Mouse (Mus musculus) heart, embryonic 13.5 days (tissue): Measurements from ENCODE around the gene Arhgef17. TPM values are rescaled to one million over a fixed set of nuclear protein-coding genes. Genes with fewer than 3 reads are reported as not detected.

Experiments used
- ATAC-seq: fragments of 200-750 bp; cut with Nextera tagmentation; 2 replicates; pipeline ENCODE4 v1.8.0; 2017; ENCODE audit warnings: moderate TSS enrichment; ENCODE audit not compliant: insufficient number of reproducible peaks, low FRiP score, low TSS enrichment; ENCODE audit errors: extremely low read depth
- H3K27ac ChIP-seq: fragments of 300-500 bp; sonication (generic); replicated peaks from 2 replicates; pipeline ENCODE4 v1.5.1; 2015; ENCODE audit warnings: moderate library complexity, mild to moderate bottlenecking, inconsistent platforms
- H3K27me3 ChIP-seq: fragments of 300-500 bp; sonication (generic); replicated peaks from 2 replicates; pipeline ENCODE4 v1.6.1; 2015; ENCODE audit warnings: mild to moderate bottlenecking, inconsistent platforms
- H3K36me3 ChIP-seq: fragments of 300-500 bp; sonication (generic); 2 replicates; pipeline ENCODE4 v1.6.1; 2015; ENCODE audit warnings: mild to moderate bottlenecking, inconsistent platforms
- H3K4me1 ChIP-seq: fragments of 300-500 bp; sonication (generic); 2 replicates; pipeline ENCODE4 v1.6.1; 2015; ENCODE audit warnings: inconsistent platforms
- H3K4me2 ChIP-seq: fragments of 300-500 bp; sonication (generic); 2 replicates; pipeline ENCODE4 v1.6.1; 2015; ENCODE audit warnings: inconsistent platforms, mild to moderate bottlenecking, moderate library complexity
- H3K4me3 ChIP-seq: fragments of 300-500 bp; sonication (generic); 2 replicates; pipeline ENCODE4 v1.5.1; 2015; ENCODE audit warnings: moderate library complexity, mild to moderate bottlenecking, inconsistent platforms
- H3K9ac ChIP-seq: fragments of 300-500 bp; sonication (generic); 2 replicates; pipeline ENCODE4 v1.6.1; 2015; ENCODE audit warnings: inconsistent platforms, mild to moderate bottlenecking, moderate library complexity
- H3K9me3 ChIP-seq: fragments of 300-500 bp; sonication (generic); 2 replicates; pipeline ENCODE4 v1.6.1; 2016; ENCODE audit warnings: inconsistent platforms
- WGBS: fragments of 180-500 bp; shearing (Covaris S2); methylation state at CpG from one replicate; pipeline ENCODE4 v1.1.7; 2015; ENCODE audit warnings: mixed read lengths; 5-methylcytosine and 5-hydroxymethylcytosine counted together
- polyA plus RNA-seq: library from polyadenylated mRNA; unstranded; fragments of >200 nt; fragmentation: Nextera tagmentation; extraction: Ambion mirVana; gene quantifications from 2 replicates; pipeline ENCODE4 v1.2.1, GENCODE M21; 2015

The Arhgef17 gene
- polyA plus RNA-seq, 1 experiment from 2014 or later = 5.2 TPM

GRCm38 (mm10) chr7:100871892-100872291 lies 60.0 kb downstream of the Arhgef17 start:
- H3K9me3 ChIP-seq = no peaks in the 10 kb centered on the region
- no peak for ATAC-seq
- no peaks in the 10 kb centered on the region for H3K27me3 ChIP-seq
- 56% methylated on average over 5 of the region's 5 CpGs for WGBS
- no peak overlapping the region for H3K4me2 ChIP-seq
- peaks cover 60% of the 10 kb centered on the region for H3K36me3 ChIP-seq
- no peak overlapping the region for H3K9ac ChIP-seq
- no peak overlapping the region for H3K27ac ChIP-seq
- no peak overlapping the region for H3K4me3 ChIP-seq
- H3K4me1 ChIP-seq = peaks cover 51% of the 10 kb centered on the region

- Histone ChIP-seq H3K27me3 (no peaks in the 10 kb centered on the region), H3K4me2 (no peak overlapping the region), H3K27ac (no peak overlapping the region), H3K9ac (no peak overlapping the region), H3K9me3 (no peaks in the 10 kb centered on the region), H3K4me3 (no peak overlapping the region), H3K36me3 (peaks cover 55% of the 10 kb centered on the region), H3K4me1 (peaks cover 51% of the 10 kb centered on the region)
- WGBS = 83% methylated on average over 4 of the region's 4 CpGs
- ATAC-seq = no peak
Observed at GRCm38 (mm10) chr7:100871355-100871754, 60.6 kb downstream of the Arhgef17 start.

- Histone ChIP-seq H3K4me1 (peaks cover 42% of the 10 kb centered on the region), H3K4me3 (no peak overlapping the region), H3K4me2 (no peak overlapping the region), H3K36me3 (peaks cover 43% of the 10 kb centered on the region), H3K27me3 (no peaks in the 10 kb centered on the region), H3K27ac (0 out of 2 replicates have a peak overlapping the region, but pooled peaks have one; percentile 9), H3K9me3 (no peaks in the 10 kb centered on the region), H3K9ac (0 out of 2 replicates have a peak overlapping the region, but pooled peaks have one; percentile 12)
- ATAC-seq = no peak
- WGBS = 79% methylated on average over 8 of the region's 8 CpGs
Observed at GRCm38 (mm10) chr7:100869877-100870629, 61.9 kb downstream of the Arhgef17 start.

GRCm38 (mm10) chr7:100868551-100868950 lies 63.4 kb downstream of the Arhgef17 start:
- no peaks in the 10 kb centered on the region for H3K27me3 ChIP-seq
- ATAC-seq = no peak
- WGBS = 53% methylated on average over 4 of the region's 4 CpGs
- no peak overlapping the region for H3K4me3 ChIP-seq
- no peaks in the 10 kb centered on the region for H3K9me3 ChIP-seq
- H3K4me1 ChIP-seq = peaks cover 41% of the 10 kb centered on the region
- H3K4me2 ChIP-seq = no peak overlapping the region
- H3K9ac ChIP-seq = peak overlapping the region; percentile 20; the same call in 1 of the 2 replicates
- peak overlapping the region; percentile 31; the same call in 1 of the 2 replicates for H3K27ac ChIP-seq
- H3K36me3 ChIP-seq = peaks cover 28% of the 10 kb centered on the region

GRCm38 (mm10) chr7:100867561-100867960 lies 64.3 kb downstream of the Arhgef17 start:
- Histone ChIP-seq H3K9ac (no peak overlapping the region), H3K4me3 (no peak overlapping the region), H3K27me3 (no peaks in the 10 kb centered on the region), H3K27ac (no peak overlapping the region), H3K4me1 (peaks cover 38% of the 10 kb centered on the region), H3K9me3 (no peaks in the 10 kb centered on the region), H3K4me2 (no peak overlapping the region), H3K36me3 (peaks cover 18% of the 10 kb centered on the region)
- ATAC-seq = no peak
- WGBS = 46% methylated on average over 2 of the region's 2 CpGs

GRCm38 (mm10) chr7:100866675-100867074 lies 65.2 kb downstream of the Arhgef17 start:
- WGBS = 12% methylated on average over 3 of the region's 3 CpGs
- Histone ChIP-seq H3K4me2 (no peak overlapping the region), H3K27me3 (no peaks in the 10 kb centered on the region), H3K36me3 (peaks cover 10% of the 10 kb centered on the region), H3K27ac (no peak overlapping the region), H3K4me3 (no peak overlapping the region), H3K9me3 (no peaks in the 10 kb centered on the region), H3K9ac (no peak overlapping the region), H3K4me1 (peaks cover 38% of the 10 kb centered on the region)
- ATAC-seq = no peak

GRCm38 (mm10) chr7:100862828-100863638 lies 68.9 kb downstream of the Arhgef17 start, which contains the start of gene Relt:
TSS of gene Relt (minus strand) at chr7:100863446.
- peak within 1 kb of the TSS; percentile 80 for H3K27ac ChIP-seq
- H3K4me1 ChIP-seq = peaks cover 41% of the 10 kb centered on the region
- H3K4me3 ChIP-seq = peak within 1 kb of the TSS; percentile 73
- H3K27me3 ChIP-seq = no peaks in the 10 kb centered on the region
- H3K4me2 ChIP-seq = peak within 1 kb of the TSS; percentile 98
- no peaks in the 10 kb centered on the region for H3K36me3 ChIP-seq
- H3K9me3 ChIP-seq = no peaks in the 10 kb centered on the region
- H3K9ac ChIP-seq = peak within 1 kb of the TSS; percentile 86
- ATAC-seq = peak; percentile 76; the same call in 1 of the 2 replicates
- 1% methylated on average over 87 of the region's 91 CpGs for WGBS

GRCm38 (mm10) chr7:100862353-100862752 lies 69.6 kb downstream of the Arhgef17 start:
- H3K4me3 ChIP-seq = peak overlapping the region; percentile 73
- 6% methylated on average over 4 of the region's 4 CpGs for WGBS
- H3K9me3 ChIP-seq = no peaks in the 10 kb centered on the region
- H3K27me3 ChIP-seq = no peaks in the 10 kb centered on the region
- H3K27ac ChIP-seq = peak overlapping the region; percentile 80
- H3K4me1 ChIP-seq = peaks cover 41% of the 10 kb centered on the region
- H3K36me3 ChIP-seq = no peaks in the 10 kb centered on the region
- no peak for ATAC-seq
- H3K9ac ChIP-seq = peak overlapping the region; percentile 86
- H3K4me2 ChIP-seq = peak overlapping the region; percentile 98

GRCm38 (mm10) chr7:100861209-100861608 lies 70.7 kb downstream of the Arhgef17 start:
- H3K36me3 ChIP-seq = no peaks in the 10 kb centered on the region
- no peaks in the 10 kb centered on the region for H3K27me3 ChIP-seq
- no peak overlapping the region for H3K4me3 ChIP-seq
- no peak overlapping the region for H3K4me2 ChIP-seq
- H3K27ac ChIP-seq = no peak overlapping the region
- H3K9ac ChIP-seq = no peak overlapping the region
- no peaks in the 10 kb centered on the region for H3K9me3 ChIP-seq
- WGBS = 89% methylated on average over 5 of the region's 5 CpGs
- no peak for ATAC-seq
- H3K4me1 ChIP-seq = peaks cover 40% of the 10 kb centered on the region

- 72% methylated on average over 3 of the region's 3 CpGs for WGBS
- H3K9me3 ChIP-seq = no peaks in the 10 kb centered on the region
- H3K4me1 ChIP-seq = peaks cover 48% of the 10 kb centered on the region
- peak overlapping the region; percentile 24; the same call in 1 of the 2 replicates for H3K9ac ChIP-seq
- H3K4me2 ChIP-seq = peak overlapping the region; percentile 18; the same call in 1 of the 2 replicates
- no peak overlapping the region for H3K27ac ChIP-seq
- no peak overlapping the region for H3K4me3 ChIP-seq
- no peaks in the 10 kb centered on the region for H3K27me3 ChIP-seq
- H3K36me3 ChIP-seq = no peaks in the 10 kb centered on the region
- no peak for ATAC-seq
Observed at GRCm38 (mm10) chr7:100860450-100860849, 71.5 kb downstream of the Arhgef17 start.
